Mouse (Mus musculus): ENCODE measurements around the gene Ddn. TPM values are rescaled to one million over a fixed set of nuclear protein-coding genes. Genes with fewer than 3 reads are reported as not detected.
A peak's percentile ranks its signal among the peaks of the same experiment; 100 is the strongest.
"Not testable (repeated sequence)": the region's sequence is repeated elsewhere in the genome, so short reads cannot be mapped to it uniquely, and the experiment has no call there.

Ddn gene
- polyA plus RNA-seq, 1 experiment from 2014 or later: 0.65 TPM

DNA sequence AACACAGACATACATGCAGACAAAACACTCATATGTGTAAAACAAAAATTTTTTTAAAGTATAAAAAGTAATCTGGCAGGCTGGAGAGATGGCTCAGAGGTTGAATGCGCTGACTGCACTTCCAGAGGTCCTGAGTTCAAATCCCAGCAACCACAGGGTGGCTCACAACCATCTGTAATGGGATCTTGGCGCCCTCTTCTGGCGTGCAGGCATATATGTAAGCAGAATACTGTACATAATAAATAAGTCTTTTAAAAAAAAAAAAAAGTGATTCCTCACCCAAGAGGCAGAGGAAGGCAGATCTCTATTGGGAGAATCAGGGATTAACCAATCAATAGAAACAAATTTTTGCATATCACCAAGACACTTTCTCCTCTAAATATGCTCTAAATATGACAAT, 14.1 kb upstream of the Ddn start:
- Histone ChIP-seq H3K27me3 (no peaks in the 10 kb centered on the region), H3K36me3 (peaks cover 40% of the 10 kb centered on the region), H3K9me3 (replicated peaks) (no peaks in the 10 kb centered on the region), H3K9ac (no peak overlapping the region), H3K4me3 (no peak overlapping the region), H3K4me2 (replicated peaks) (no peak overlapping the region), H3K27ac (no peak overlapping the region), H3K4me1 (no peaks in the 10 kb centered on the region; the same call in 1 of the 2 replicates)
- 72% methylated on average over 3 of the region's 3 CpGs for WGBS
- no peak for ATAC-seq (ENCODE audit: low FRiP score)

GRCm38 (mm10) chr15:98822147-98822546, 12.9 kb upstream of the Ddn start:
- Histone ChIP-seq H3K27ac (no peak overlapping the region), H3K27me3 (no peaks in the 10 kb centered on the region), H3K4me1 (no peaks in the 10 kb centered on the region), H3K36me3 (peaks cover 40% of the 10 kb centered on the region), H3K4me2 (replicated peaks) (no peak overlapping the region), H3K9me3 (replicated peaks) (no peaks in the 10 kb centered on the region), H3K4me3 (no peak overlapping the region), H3K9ac (no peak overlapping the region)
- 91% methylated on average over 5 of the region's 5 CpGs for WGBS
- no peak for ATAC-seq (ENCODE audit: low FRiP score)

DNA sequence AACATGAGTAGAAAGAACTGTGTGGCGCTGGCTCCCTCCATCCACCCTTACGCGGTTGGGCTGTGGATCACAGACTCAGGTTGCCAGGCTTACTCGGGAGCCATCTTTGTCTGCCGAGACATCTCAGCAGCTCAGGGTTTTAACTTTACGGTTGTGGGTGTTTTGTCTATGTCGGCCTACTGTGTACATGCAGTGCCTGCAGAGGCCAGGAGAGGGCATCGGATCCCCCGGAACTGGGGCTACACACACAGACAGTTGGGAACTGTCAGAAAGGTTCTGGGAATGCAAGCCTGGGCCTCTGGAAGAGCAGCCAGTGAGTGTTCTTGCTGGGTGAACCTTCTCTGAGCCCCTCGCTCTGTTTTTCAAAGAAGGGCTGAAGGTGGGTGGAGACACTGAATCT, 12.1 kb upstream of the Ddn start:
- H3K9ac ChIP-seq: no peak overlapping the region
- H3K4me1 ChIP-seq: no peaks in the 10 kb centered on the region
- WGBS: 29% methylated on average over 10 of the region's 10 CpGs
- no peaks in the 10 kb centered on the region for H3K27me3 ChIP-seq
- H3K4me3 ChIP-seq: no peak overlapping the region
- H3K4me2 ChIP-seq (replicated peaks): no peak overlapping the region
- no peak for ATAC-seq (ENCODE audit: low FRiP score)
- peaks cover 44% of the 10 kb centered on the region for H3K36me3 ChIP-seq
- no peaks in the 10 kb centered on the region for H3K9me3 ChIP-seq (replicated peaks)
- no peak overlapping the region for H3K27ac ChIP-seq

GRCm38 (mm10) chr15:98820937-98821336, 11.6 kb upstream of the Ddn start:
- Histone ChIP-seq H3K36me3 (peaks cover 45% of the 10 kb centered on the region), H3K4me1 (no peaks in the 10 kb centered on the region), H3K27me3 (no peaks in the 10 kb centered on the region), H3K4me2 (replicated peaks) (no peak overlapping the region), H3K9me3 (replicated peaks) (no peaks in the 10 kb centered on the region), H3K4me3 (no peak overlapping the region), H3K27ac (no peak overlapping the region), H3K9ac (no peak overlapping the region)
- WGBS: 79% methylated on average over 4 of the region's 4 CpGs
- no peak for ATAC-seq (ENCODE audit: low FRiP score)

GRCm38 (mm10) chr15:98818171-98818570, 8.9 kb upstream of the Ddn start:
- no peaks in the 10 kb centered on the region for H3K4me1 ChIP-seq
- ATAC-seq (ENCODE audit: low FRiP score): no peak
- WGBS: 93% methylated on average over 7 of the region's 7 CpGs
- H3K27me3 ChIP-seq: no peaks in the 10 kb centered on the region
- no peak overlapping the region for H3K9ac ChIP-seq
- no peaks in the 10 kb centered on the region for H3K9me3 ChIP-seq (replicated peaks)
- no peak overlapping the region for H3K27ac ChIP-seq
- H3K36me3 ChIP-seq: peaks cover 48% of the 10 kb centered on the region
- no peak overlapping the region for H3K4me3 ChIP-seq
- no peak overlapping the region for H3K4me2 ChIP-seq (replicated peaks)

GRCm38 (mm10) chr15:98812741-98813424, 3.6 kb upstream of the Ddn start:
- H3K27me3 ChIP-seq: peaks cover 30% of the 10 kb centered on the region
- peaks cover 46% of the 10 kb centered on the region for H3K36me3 ChIP-seq
- H3K27ac ChIP-seq: no peak overlapping the region
- no peaks in the 10 kb centered on the region for H3K9me3 ChIP-seq (replicated peaks)
- H3K4me3 ChIP-seq: no peak overlapping the region
- H3K9ac ChIP-seq: no peak overlapping the region
- no peak for ATAC-seq (ENCODE audit: low FRiP score)
- 88% methylated on average over 20 of the region's 20 CpGs for WGBS
- no peak overlapping the region for H3K4me2 ChIP-seq (replicated peaks)
- peaks cover 6% of the 10 kb centered on the region for H3K4me1 ChIP-seq

GRCm38 (mm10) chr15:98810212-98810611, 922 bp upstream of the Ddn start:
- not testable (repeated sequence) for H3K9me3 ChIP-seq (replicated peaks); H3K4me2 ChIP-seq (replicated peaks); H3K27ac ChIP-seq; H3K4me3 ChIP-seq; H3K9ac ChIP-seq; ATAC-seq (ENCODE audit: low FRiP score)
- peaks cover 35% of the 10 kb centered on the region for H3K36me3 ChIP-seq
- WGBS: 71% methylated on average over 6 of the region's 6 CpGs
- H3K4me1 ChIP-seq: peaks cover 32% of the 10 kb centered on the region
- H3K27me3 ChIP-seq: peaks cover 56% of the 10 kb centered on the region

GRCm38 (mm10) chr15:98808651-98809134, 597 bp downstream of the Ddn start:
- peaks cover 36% of the 10 kb centered on the region for H3K4me1 ChIP-seq
- H3K36me3 ChIP-seq: peaks cover 22% of the 10 kb centered on the region
- WGBS: 2% methylated on average over 6 of the region's 6 CpGs
- no peak overlapping the region for H3K27ac ChIP-seq
- no peak for ATAC-seq (ENCODE audit: low FRiP score)
- no peak overlapping the region for H3K4me2 ChIP-seq (replicated peaks)
- no peak overlapping the region for H3K9ac ChIP-seq
- H3K4me3 ChIP-seq: 0 out of 2 replicates have a peak overlapping the region, but pooled peaks have one; percentile 43
- peaks cover 72% of the 10 kb centered on the region for H3K27me3 ChIP-seq
- no peaks in the 10 kb centered on the region for H3K9me3 ChIP-seq (replicated peaks)

DNA sequence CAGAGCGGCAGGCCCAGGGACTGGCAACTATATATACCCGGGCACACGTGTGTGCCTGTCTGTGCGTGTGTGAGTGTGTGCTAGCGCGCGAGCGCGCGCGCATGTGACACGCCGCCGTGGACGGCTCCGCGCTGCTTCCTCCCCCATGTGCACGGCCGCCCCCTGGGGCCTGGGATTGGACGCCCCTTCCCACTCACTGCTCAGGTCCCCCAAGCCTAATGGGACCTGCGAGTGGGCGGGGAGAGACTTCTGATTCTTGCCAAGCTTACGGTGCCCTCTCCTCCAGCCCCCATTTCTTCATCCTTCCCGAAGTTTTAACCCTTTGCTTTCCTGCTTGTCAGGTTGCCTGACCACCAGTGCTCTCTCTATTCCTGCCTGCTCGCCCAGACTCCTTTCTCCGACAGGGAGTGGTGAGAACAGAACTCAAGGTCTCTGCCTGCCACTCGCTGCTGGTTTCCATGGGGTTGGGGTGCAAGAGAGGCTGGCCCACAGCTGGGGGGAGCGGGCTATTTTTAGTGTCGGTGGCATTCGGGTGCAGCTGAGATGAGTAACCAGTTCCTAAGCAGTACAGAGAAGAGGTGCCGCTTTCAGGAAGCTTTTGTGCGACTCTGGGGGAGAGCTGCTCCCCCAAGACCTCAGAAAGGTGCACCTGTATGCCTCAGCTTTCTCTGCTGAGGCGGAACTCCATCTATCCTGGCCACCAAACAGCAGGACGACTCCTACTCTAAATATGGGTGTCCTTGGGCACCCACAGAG, 1.2 kb downstream of the Ddn start:
- Histone ChIP-seq H3K9ac (peak overlapping the region; percentile 20; the same call in 1 of the 2 replicates), H3K36me3 (peaks cover 15% of the 10 kb centered on the region), H3K27me3 (peaks cover 78% of the 10 kb centered on the region), H3K4me2 (replicated peaks) (peak overlapping the region; percentile 80), H3K27ac (no peak overlapping the region), H3K4me1 (peaks cover 40% of the 10 kb centered on the region), H3K9me3 (replicated peaks) (no peaks in the 10 kb centered on the region), H3K4me3 (peak overlapping the region; percentile 43)
- no peak for ATAC-seq (ENCODE audit: low FRiP score)
- 2% methylated on average over 34 of the region's 34 CpGs for WGBS

DNA sequence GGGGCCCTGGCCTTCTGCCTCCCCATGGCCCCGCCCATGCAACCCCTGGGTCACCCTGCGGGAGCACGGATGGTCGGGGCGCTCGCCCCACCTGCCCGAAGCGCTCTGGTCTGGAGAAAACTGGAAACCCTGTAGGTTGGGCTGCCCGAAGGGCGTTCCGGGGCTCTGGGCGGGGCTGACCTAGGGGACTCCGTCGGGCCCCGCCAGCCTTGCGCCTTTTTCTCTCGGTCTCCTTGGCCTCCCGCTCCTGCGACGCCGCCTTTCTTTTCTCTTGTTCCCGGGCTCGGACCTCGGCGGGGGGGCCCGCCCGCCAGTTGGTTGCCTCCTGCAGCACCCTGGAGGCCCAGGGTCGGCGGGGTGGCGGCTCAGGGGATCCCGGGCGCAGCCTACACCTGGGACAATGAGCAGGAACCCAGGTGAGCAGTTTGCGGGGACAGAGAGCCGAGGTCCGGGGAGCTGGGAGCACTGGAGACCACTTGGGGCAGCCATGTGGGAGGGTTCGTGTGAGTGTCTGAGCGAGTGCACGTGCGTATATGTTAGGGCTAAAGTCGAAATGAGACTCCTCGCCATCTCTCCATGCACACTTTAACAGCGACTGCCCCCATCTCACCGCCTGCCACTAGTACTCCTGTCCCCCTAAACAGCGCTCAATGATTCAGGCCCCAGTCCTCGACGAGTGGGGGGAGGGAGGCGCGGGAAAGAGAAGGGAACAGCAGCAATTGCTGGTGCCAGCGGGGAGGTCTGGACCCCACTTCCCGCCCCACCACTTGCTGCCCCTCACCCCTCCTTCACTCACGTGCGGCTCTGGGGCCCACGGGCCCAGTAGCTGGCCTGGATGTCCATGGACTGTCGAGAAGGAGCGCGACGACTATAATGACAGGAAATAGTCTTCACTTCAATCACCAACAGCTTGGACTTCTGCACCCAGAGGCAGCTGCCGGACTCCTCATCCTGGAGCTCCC, 2.2 kb downstream of the Ddn start:
- H3K4me3 ChIP-seq: peak overlapping the region; percentile 43
- peak overlapping the region; percentile 29 for H3K9ac ChIP-seq
- no peaks in the 10 kb centered on the region for H3K9me3 ChIP-seq (replicated peaks)
- H3K27me3 ChIP-seq: peaks cover 88% of the 10 kb centered on the region
- under 1% methylated on average over 58 of the region's 58 CpGs for WGBS
- ATAC-seq (ENCODE audit: low FRiP score): 0 out of 2 replicates have a peak, but pooled peaks have one; percentile 7
- peaks cover 41% of the 10 kb centered on the region for H3K4me1 ChIP-seq
- no peak overlapping the region for H3K27ac ChIP-seq
- peak overlapping the region; percentile 80 for H3K4me2 ChIP-seq (replicated peaks)
- H3K36me3 ChIP-seq: peaks cover 9% of the 10 kb centered on the region; the same call in 1 of the 2 replicates

DNA sequence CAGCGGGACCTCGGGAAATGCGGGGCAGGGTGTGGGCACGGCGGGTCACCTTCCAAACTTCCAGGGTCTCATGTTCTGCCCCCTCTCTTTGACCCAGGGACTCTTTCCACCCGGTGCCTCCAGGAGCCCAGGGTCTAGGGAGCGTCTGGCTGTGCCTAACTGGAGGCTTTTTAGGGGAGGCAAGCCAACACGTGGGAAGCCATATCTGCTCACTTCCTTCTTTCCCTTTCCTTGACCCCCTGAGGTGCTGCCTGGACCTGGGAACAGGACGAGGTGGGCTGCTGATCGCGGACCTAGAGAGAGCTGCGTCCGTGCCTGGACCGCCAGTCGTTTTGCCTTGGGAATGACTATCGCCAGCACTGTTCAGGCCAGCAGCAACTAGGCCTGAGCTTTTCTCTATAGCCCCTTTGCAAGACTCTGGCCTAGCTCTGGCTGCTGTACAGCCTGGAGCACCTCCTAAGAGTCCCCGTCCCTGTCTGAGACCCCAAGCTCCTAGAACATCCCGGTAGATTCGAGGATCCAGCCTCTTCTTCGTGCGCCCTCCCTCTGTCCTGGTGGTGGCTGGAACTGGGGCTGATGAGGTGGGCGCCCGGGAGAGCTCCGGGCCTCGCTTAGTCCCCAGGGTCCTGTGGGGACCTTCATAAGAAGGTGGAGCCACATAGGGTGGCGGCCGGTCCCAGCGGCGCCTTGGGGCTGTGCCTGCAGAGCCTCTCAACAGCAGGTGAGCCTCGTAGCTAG, 3.0 kb downstream of the Ddn start:
- H3K4me3 ChIP-seq: peak overlapping the region; percentile 43
- H3K4me1 ChIP-seq: peaks cover 41% of the 10 kb centered on the region
- no peaks in the 10 kb centered on the region for H3K9me3 ChIP-seq (replicated peaks)
- no peak overlapping the region for H3K27ac ChIP-seq
- H3K4me2 ChIP-seq (replicated peaks): peak overlapping the region; percentile 80
- H3K9ac ChIP-seq: peak overlapping the region; percentile 29; the same call in 1 of the 2 replicates
- peaks cover 96% of the 10 kb centered on the region for H3K27me3 ChIP-seq
- peaks cover 6% of the 10 kb centered on the region; the same call in 1 of the 2 replicates for H3K36me3 ChIP-seq
- WGBS: 3% methylated on average over 30 of the region's 30 CpGs
- no peak; the same call in 1 of the 2 replicates for ATAC-seq (ENCODE audit: low FRiP score)
